Mouse (Mus musculus) embryonic fibroblast, embryonic 13.5 days (primary cell): ENCODE results near the gene Ushbp1.
A peak's percentile ranks its signal among the peaks of the same experiment; 100 is the strongest.

Experiments used
- CTCF ChIP-seq: IDR thresholded peaks from 2 replicates; pipeline ENCODE4 v1.5.1; 2011; ENCODE audit warnings: mild to moderate bottlenecking, control low read depth, low read length, moderate library complexity, borderline replicate concordance; ENCODE audit not compliant: insufficient read depth
- POLR2A ChIP-seq: IDR thresholded peaks from 2 replicates; pipeline ENCODE4 v1.6.1; 2011; ENCODE audit warnings: low read depth, mild to moderate bottlenecking, control low read depth, low read length, moderate library complexity

GRCm38 (mm10) chr8:71396639-71397305, 1.2 kb upstream of the Ushbp1 start, which contains the start of gene Babam1:
- TF ChIP-seq CTCF (no peak), POLR2A (peak; percentile 82)
